Mouse (Mus musculus) lung, embryonic 15.5 days (tissue): ENCODE results near the gene Rassf1. TPM values are rescaled to one million over a fixed set of nuclear protein-coding genes. Genes with fewer than 3 reads are reported as not detected.

Experiments used
- ATAC-seq: fragments of 200-750 bp; cut with Nextera tagmentation; 2 replicates; pipeline ENCODE4 v1.8.0; 2017; ENCODE audit warnings: moderate number of reproducible peaks, borderline replicate concordance; ENCODE audit not compliant: low FRiP score, low TSS enrichment; ENCODE audit errors: extremely low read depth
- H3K27ac ChIP-seq: fragments of 300-500 bp; sonication (generic); 2 replicates; pipeline ENCODE4 v1.5.1; 2015; ENCODE audit warnings: moderate library complexity, mild to moderate bottlenecking, inconsistent platforms
- H3K27me3 ChIP-seq: fragments of 300-500 bp; sonication (generic); 2 replicates; pipeline ENCODE4 v1.6.1; 2015; ENCODE audit warnings: inconsistent platforms
- H3K36me3 ChIP-seq: fragments of 300-500 bp; sonication (generic); 2 replicates; pipeline ENCODE4 v1.6.1; 2015; ENCODE audit warnings: inconsistent platforms
- H3K4me1 ChIP-seq: fragments of 300-500 bp; sonication (generic); 2 replicates; pipeline ENCODE4 v1.6.1; 2015; ENCODE audit warnings: inconsistent platforms
- H3K4me2 ChIP-seq: fragments of 300-500 bp; sonication (generic); 2 replicates; pipeline ENCODE4 v1.6.1; 2015; ENCODE audit warnings: inconsistent platforms, mild to moderate bottlenecking, moderate library complexity
- H3K4me3 ChIP-seq: fragments of 300-500 bp; sonication (generic); 2 replicates; pipeline ENCODE4 v1.5.1; 2015; ENCODE audit warnings: mild to moderate bottlenecking, inconsistent platforms
- H3K9ac ChIP-seq: fragments of 300-500 bp; sonication (generic); 2 replicates; pipeline ENCODE4 v1.6.1; 2015; ENCODE audit warnings: inconsistent platforms
- H3K9me3 ChIP-seq: fragments of 300-500 bp; sonication (generic); 2 replicates; pipeline ENCODE4 v1.6.1; 2016; ENCODE audit warnings: inconsistent platforms
- WGBS: fragments of 180-500 bp; shearing (Covaris S2); methylation state at CpG from one replicate; pipeline ENCODE4 v1.1.7; 2015; 5-methylcytosine and 5-hydroxymethylcytosine counted together
- polyA plus RNA-seq: library from polyadenylated mRNA; unstranded; fragments of >200 nt; fragmentation: Nextera tagmentation; extraction: Ambion mirVana; gene quantifications from 2 replicates; pipeline ENCODE4 v1.2.1, GENCODE M21; 2015

Gene Rassf1
- polyA plus RNA-seq, 1 experiment from 2014 or later = 64.1 TPM

DNA sequence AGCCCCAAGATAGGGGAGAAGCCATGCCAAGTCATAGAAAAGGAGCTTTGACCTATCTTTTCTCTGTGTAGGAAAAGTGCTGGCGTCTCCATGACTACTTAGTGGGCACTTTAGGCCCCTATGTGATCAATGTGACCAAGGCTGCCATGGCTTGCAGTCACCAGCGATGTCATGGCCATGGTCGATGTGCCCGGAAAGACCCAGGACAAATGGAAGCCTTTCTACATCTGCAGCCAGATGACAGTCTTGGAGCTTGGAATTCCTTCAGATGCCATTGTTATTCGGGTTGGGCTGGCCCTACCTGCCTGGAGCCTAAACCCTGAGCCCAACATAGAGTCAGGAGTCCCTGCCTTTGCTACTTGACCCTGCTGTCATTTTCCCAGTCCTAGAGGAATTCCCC lies 35.1 kb downstream of the Rassf1 start:
- Histone ChIP-seq H3K36me3 (peaks cover 31% of the 10 kb centered on the region), H3K9ac (no peak overlapping the region), H3K27me3 (no peaks in the 10 kb centered on the region), H3K4me1 (peaks cover 39% of the 10 kb centered on the region), H3K27ac (no peak overlapping the region), H3K4me3 (no peak overlapping the region), H3K4me2 (no peak overlapping the region), H3K9me3 (no peaks in the 10 kb centered on the region)
- no peak for ATAC-seq
- 85% methylated on average over 5 of the region's 5 CpGs for WGBS

DNA sequence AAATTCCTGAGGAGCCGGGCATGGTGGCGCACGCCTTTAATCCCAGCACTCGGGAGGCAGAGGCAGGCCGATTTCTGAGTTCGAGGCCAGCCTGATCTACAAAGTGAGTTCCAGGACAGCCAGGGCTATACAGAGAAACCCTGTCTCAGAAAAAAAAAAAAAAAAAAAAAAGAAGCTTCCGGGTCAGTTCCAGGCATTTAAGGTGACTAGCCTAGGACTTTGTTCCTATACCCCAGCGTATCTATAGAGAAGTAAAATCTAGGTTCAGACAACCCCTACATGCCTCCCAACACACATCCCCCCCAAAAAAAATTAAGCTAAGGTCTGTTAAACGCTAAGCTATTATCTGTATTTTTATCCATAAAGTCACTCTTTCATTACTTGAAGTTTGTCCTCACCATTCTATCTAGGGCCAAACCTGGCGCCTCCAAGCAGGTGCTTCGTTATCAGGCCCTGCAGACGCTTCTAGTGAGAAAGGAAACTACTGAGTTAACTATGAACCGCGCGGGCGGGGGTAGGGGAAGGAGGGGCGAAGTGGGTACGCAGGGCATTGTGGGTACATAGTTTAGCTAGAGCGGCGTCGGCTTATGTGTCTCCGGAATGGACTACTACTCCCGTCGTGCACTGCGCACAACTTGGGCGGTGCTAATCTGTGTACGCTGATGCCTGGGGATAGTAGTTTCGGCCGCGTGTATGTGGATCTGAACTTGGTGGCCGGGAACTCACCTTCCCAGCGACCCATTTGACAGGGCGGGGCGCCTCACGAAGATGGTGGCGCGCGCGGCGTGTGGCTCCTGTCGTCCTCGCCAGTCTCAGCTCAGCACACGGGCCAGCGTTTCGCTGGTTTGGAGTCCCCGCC lies 35.8 kb downstream of the Rassf1 start, which contains the start of gene Ifrd2:
TSS of gene Ifrd2 (plus strand) at position 669 of the 859 bp plus-strand sequence.
- H3K27ac ChIP-seq = peak within 1 kb of the TSS; percentile 41; the same call in 1 of the 2 replicates
- H3K4me3 ChIP-seq = peak within 1 kb of the TSS; percentile 79
- H3K4me2 ChIP-seq = peak within 1 kb of the TSS; percentile 79
- peak within 1 kb of the TSS; percentile 64 for H3K9ac ChIP-seq
- H3K36me3 ChIP-seq = peaks cover 38% of the 10 kb centered on the region
- H3K27me3 ChIP-seq = no peaks in the 10 kb centered on the region
- H3K9me3 ChIP-seq = no peaks in the 10 kb centered on the region
- peak; percentile 97 for ATAC-seq
- peaks cover 32% of the 10 kb centered on the region for H3K4me1 ChIP-seq
- 11% methylated on average over 46 of the region's 46 CpGs for WGBS

DNA sequence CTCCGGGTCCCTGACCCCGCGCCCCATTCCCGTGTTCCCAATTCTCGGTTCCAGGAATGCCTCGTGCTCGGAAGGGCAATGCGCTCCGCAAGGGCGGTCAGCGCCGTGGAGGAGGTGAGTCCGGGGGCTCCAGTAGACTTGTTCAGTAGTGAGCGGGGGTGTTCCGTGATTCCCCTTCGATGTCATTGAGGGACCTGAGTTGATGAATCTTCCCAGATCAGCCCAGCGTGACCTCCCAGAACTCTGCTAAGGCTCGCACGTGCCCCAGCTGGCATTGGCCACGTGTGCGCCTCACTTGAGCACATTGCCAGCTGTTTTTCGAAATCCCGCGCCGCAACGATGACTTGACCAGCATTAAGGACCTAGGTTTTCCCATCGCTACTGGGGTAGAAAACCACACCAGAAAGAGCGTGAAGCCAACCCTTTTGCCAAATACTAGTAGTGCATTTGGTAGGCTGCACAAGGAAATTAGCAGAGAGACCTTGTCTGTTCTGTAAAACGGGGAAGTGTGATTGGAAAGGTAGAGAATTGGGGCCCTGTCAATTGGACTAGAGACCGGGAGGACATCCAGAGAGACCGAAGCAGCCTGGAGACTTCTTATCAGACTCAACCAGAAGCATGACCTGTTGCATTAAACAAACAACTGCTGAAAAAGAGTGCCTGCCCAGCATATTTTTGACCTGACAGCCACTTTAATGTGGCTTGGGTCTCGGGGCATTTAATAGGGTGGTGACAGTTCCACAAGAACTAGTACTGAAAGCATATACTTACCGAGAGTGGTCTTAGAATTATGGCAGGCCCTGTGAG lies 36.7 kb downstream of the Rassf1 start:
- Histone ChIP-seq H3K9ac (peak overlapping the region; percentile 64), H3K27me3 (no peaks in the 10 kb centered on the region), H3K4me1 (peaks cover 24% of the 10 kb centered on the region), H3K9me3 (no peaks in the 10 kb centered on the region), H3K4me2 (peak overlapping the region; percentile 79), H3K36me3 (peaks cover 41% of the 10 kb centered on the region), H3K4me3 (peak overlapping the region; percentile 79), H3K27ac (peak overlapping the region; percentile 36; the same call in 1 of the 2 replicates)
- ATAC-seq = no peak
- under 1% methylated on average over 33 of the region's 33 CpGs for WGBS

- 71% methylated on average over 25 of the region's 25 CpGs for WGBS
- H3K4me2 ChIP-seq = peak overlapping the region; percentile 79; the same call in 1 of the 2 replicates
Observed at GRCm38 (mm10) chr9:107590058-107590772, 38.9 kb downstream of the Rassf1 start.

DNA sequence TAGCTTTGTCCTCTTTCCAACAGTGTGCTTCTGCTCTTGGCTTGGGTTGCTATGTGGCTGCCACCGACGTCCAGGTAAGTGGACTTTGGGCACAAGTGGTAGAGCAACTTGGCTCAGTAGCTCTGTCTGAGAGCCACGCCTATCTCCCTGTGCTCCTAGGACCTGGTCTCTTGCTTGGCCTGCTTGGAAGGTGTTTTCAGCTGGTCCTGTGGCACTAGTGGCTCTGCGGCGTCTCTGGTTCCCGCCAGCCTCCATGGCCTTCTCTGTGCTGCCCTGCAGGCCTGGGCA lies 39.4 kb downstream of the Rassf1 start:
- no peaks in the 10 kb centered on the region for H3K9me3 ChIP-seq
- H3K4me3 ChIP-seq = no peak overlapping the region
- no peak overlapping the region for H3K9ac ChIP-seq
- peaks cover 24% of the 10 kb centered on the region for H3K4me1 ChIP-seq
- ATAC-seq = no peak
- 86% methylated on average over 6 of the region's 6 CpGs for WGBS
- H3K4me2 ChIP-seq = no peak overlapping the region
- H3K27me3 ChIP-seq = no peaks in the 10 kb centered on the region
- H3K36me3 ChIP-seq = peaks cover 44% of the 10 kb centered on the region
- peak overlapping the region; percentile 18; the same call in 1 of the 2 replicates for H3K27ac ChIP-seq

More at GRCm38 (mm10) chr9:107590058-107590772, 38.9 kb downstream of the Rassf1 start:
- H3K9me3 ChIP-seq = no peaks in the 10 kb centered on the region
- no peak overlapping the region for H3K4me3 ChIP-seq
- H3K36me3 ChIP-seq = peaks cover 44% of the 10 kb centered on the region
- H3K27me3 ChIP-seq = no peaks in the 10 kb centered on the region
- no peak overlapping the region for H3K9ac ChIP-seq
- peak overlapping the region; percentile 18; the same call in 1 of the 2 replicates for H3K27ac ChIP-seq
- peaks cover 24% of the 10 kb centered on the region for H3K4me1 ChIP-seq
- no peak for ATAC-seq

DNA sequence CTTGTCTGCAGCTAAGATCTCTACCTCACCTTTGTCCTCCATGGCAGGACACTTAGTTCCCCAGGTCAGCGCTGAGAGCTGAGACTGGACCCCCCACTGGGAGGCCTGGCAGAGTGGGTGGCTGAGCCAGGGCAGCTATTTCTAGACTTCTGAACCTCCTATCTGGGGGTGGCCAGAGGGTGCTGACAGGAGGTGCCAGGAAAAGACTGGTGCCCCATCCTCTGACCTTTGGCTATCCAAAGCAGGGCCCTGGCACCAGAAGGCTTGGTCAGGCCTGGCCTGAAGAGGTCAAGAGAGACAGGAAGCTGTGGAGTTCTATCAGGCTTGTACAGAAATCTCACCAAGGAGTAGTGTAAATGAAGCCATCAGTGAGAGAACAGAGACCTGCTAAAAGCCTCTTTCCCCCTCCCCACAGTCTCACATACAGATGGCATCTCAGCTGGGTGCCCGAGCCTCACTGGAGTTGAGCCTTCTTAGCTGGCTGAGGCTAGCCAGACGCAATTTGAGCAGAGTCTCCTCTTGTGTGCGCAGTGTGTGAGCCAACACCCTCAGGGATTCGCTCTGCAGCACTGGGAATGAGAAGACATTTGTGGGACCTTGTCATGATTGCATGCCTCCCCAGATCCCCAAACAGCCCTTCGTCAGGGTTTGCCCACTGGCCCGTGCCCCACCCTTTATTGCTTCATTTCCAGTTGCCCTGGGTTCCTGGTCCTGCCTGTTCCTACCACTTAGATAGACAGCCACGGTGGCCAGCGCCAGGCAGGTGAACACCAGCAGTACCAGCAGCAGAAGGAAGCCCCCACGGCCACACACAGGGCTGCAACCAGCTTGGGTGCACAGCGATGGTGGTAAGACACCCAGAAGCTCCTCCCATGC lies 42.0 kb downstream of the Rassf1 start:
- Histone ChIP-seq H3K4me2 (no peak overlapping the region), H3K27ac (no peak overlapping the region), H3K4me3 (no peak overlapping the region), H3K36me3 (peaks cover 44% of the 10 kb centered on the region), H3K27me3 (no peaks in the 10 kb centered on the region), H3K4me1 (peaks cover 16% of the 10 kb centered on the region), H3K9me3 (no peaks in the 10 kb centered on the region), H3K9ac (no peak overlapping the region)
- WGBS = 86% methylated on average over 11 of the region's 11 CpGs
- ATAC-seq = no peak

- H3K4me2 ChIP-seq = no peak overlapping the region
- WGBS = 79% methylated on average over 8 of the region's 8 CpGs
- H3K4me3 ChIP-seq = no peak overlapping the region
- ATAC-seq = no peak
- H3K4me1 ChIP-seq = peaks cover 5% of the 10 kb centered on the region
- no peaks in the 10 kb centered on the region for H3K9me3 ChIP-seq
- 0 out of 2 replicates have a peak, but pooled peaks cover 6% of the 10 kb centered on the region for H3K27me3 ChIP-seq
- peaks cover 44% of the 10 kb centered on the region for H3K36me3 ChIP-seq
- H3K27ac ChIP-seq = no peak overlapping the region
- no peak overlapping the region for H3K9ac ChIP-seq
Observed at GRCm38 (mm10) chr9:107594281-107595062, 43.1 kb downstream of the Rassf1 start.

GRCm38 (mm10) chr9:107596619-107597569 lies 45.5 kb downstream of the Rassf1 start:
- ATAC-seq = no peak

DNA sequence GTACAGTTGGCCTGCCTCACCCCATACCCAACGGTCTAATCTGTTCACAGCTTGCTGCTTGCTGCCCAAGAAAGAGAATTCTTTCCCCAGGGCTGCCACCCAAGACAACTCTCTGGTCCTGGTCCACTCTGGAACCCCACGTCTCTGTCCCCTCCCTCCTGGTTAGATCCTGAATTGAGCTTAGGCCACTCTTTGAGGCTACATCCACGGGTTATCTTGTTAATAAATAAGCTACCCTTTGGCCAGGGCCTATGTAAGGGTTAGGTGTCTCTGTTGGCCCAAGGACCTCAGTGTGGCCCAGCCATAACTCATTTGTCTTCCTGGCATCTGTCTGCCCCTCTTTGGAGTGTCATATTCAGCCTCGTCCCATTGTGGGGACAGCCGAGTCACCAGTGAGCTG lies 47.0 kb downstream of the Rassf1 start:
- 65% methylated on average over 5 of the region's 5 CpGs for WGBS
- Histone ChIP-seq H3K27ac (no peak overlapping the region), H3K9me3 (no peaks in the 10 kb centered on the region), H3K4me1 (peaks cover 5% of the 10 kb centered on the region; the same call in 1 of the 2 replicates), H3K4me2 (no peak overlapping the region), H3K36me3 (peaks cover 8% of the 10 kb centered on the region), H3K9ac (no peak overlapping the region), H3K27me3 (0 out of 2 replicates have a peak, but pooled peaks cover 10% of the 10 kb centered on the region), H3K4me3 (no peak overlapping the region)
- ATAC-seq = no peak

More at GRCm38 (mm10) chr9:107596619-107597569, 45.5 kb downstream of the Rassf1 start:
- Histone ChIP-seq H3K9me3 (no peaks in the 10 kb centered on the region), H3K4me2 (no peak overlapping the region), H3K27ac (no peak overlapping the region), H3K36me3 (peaks cover 23% of the 10 kb centered on the region), H3K4me3 (no peak overlapping the region), H3K27me3 (0 out of 2 replicates have a peak, but pooled peaks cover 10% of the 10 kb centered on the region), H3K9ac (no peak overlapping the region), H3K4me1 (no peaks in the 10 kb centered on the region)
- 77% methylated on average over 11 of the region's 11 CpGs for WGBS
